Mouse (Mus musculus) E14TG2a.4 (cell line): ENCODE measurements around the gene Tnr.

Experiments
- H3K27me3 ChIP-seq: 2 replicates; pipeline ENCODE4 v1.6.1; 2014; ENCODE audit warnings: low read length, control low read depth; ENCODE audit not compliant: insufficient read depth
- H3K36me3 ChIP-seq: 2 replicates; pipeline ENCODE4 v1.6.1; 2014; ENCODE audit warnings: low read length, control low read depth; ENCODE audit not compliant: insufficient read depth
- H3K4me1 ChIP-seq: replicated peaks from 2 replicates; pipeline ENCODE4 v1.6.1; 2014; ENCODE audit warnings: low read depth, low read length, control low read depth
- H3K4me3 ChIP-seq: replicated peaks from 2 replicates; pipeline ENCODE4 v1.5.1; 2014; ENCODE audit warnings: mild to moderate bottlenecking, low read length
- H3K9me3 ChIP-seq: 2 replicates; pipeline ENCODE4 v1.6.1; 2014; ENCODE audit warnings: low read length, control low read depth
- CTCF ChIP-seq: conservative IDR thresholded peaks from 2 replicates; pipeline ENCODE4 v1.5.1; 2014; ENCODE audit warnings: low read length
- NANOG ChIP-seq: IDR thresholded peaks from 2 replicates; pipeline ENCODE4 v1.6.1; 2014; ENCODE audit warnings: borderline replicate concordance, low read length, mixed read lengths
- POU5F1 ChIP-seq: IDR thresholded peaks from 2 replicates; pipeline ENCODE4 v1.6.1; 2014; ENCODE audit warnings: low read length, borderline replicate concordance

Gene Tnr

DNA sequence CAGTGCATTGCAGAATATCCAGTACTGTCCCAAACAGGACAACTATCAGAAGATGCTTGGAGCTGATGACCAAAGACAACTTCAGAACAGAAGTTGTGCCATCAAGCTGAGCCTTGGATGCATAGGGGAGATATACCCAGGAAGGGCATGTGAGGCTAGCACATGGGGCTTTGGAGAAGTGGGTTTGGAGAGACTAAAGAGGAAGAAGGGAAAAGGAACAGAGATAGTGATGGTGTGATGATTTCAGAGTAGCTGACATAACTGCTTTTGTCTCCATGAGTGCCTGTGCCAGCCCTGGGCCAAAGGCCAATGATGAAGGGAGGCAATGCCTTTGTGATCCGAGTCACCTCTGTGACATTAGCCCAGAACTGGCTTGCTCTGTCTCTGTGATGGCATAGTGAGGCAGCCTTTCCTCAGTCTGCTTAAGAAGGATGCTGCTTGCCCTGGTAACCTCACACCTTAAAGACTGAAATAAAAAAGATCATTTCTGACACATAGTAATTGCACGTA, 220.2 kb downstream of the Tnr start:
- Histone ChIP-seq H3K27me3 (no peaks in the 10 kb centered on the region), H3K4me1 (no peaks in the 10 kb centered on the region), H3K36me3 (no peaks in the 10 kb centered on the region), H3K4me3 (no peak overlapping the region), H3K9me3 (no peaks in the 10 kb centered on the region)
- TF ChIP-seq POU5F1: no peak
- TF ChIP-seq NANOG: no peak
- TF ChIP-seq CTCF: no peak

DNA sequence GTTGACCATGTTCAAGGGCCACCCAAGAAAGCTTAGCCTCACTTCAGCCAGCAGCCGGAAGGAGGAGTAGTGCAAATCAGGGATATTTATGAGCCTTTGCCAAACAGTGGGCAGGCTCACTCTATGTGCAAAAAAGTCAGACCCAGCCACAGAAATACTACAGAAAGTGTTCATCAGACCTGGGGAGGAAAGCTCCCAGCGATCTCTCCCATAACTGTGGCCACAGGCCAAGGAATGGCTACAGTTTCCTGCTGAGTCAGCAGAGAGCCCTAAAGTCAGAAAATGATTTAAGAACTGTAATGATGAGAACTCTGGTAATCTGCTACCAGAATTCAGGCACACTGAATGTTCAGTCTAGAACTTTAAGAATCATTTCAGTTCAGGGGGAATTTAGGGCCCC, 221.7 kb downstream of the Tnr start:
- H3K36me3 ChIP-seq: no peaks in the 10 kb centered on the region
- no peak overlapping the region for H3K4me3 ChIP-seq
- no peaks in the 10 kb centered on the region for H3K4me1 ChIP-seq
- TF ChIP-seq CTCF (no peak), POU5F1 (no peak), NANOG (no peak)
- no peaks in the 10 kb centered on the region for H3K27me3 ChIP-seq
- no peaks in the 10 kb centered on the region for H3K9me3 ChIP-seq

- Histone ChIP-seq H3K27me3 (no peaks in the 10 kb centered on the region), H3K9me3 (no peaks in the 10 kb centered on the region), H3K4me3 (no peak overlapping the region), H3K36me3 (no peaks in the 10 kb centered on the region), H3K4me1 (no peaks in the 10 kb centered on the region)
- TF ChIP-seq CTCF: no peak
- TF ChIP-seq NANOG: no peak
- no peak for TF ChIP-seq POU5F1
These were observed 224.4 kb downstream of the Tnr start for GRCm38 (mm10) chr1:159747969-159748368.

- H3K4me1 ChIP-seq: no peaks in the 10 kb centered on the region
- no peaks in the 10 kb centered on the region for H3K36me3 ChIP-seq
- TF ChIP-seq CTCF: no peak
- no peak for TF ChIP-seq POU5F1
- no peak for TF ChIP-seq NANOG
- H3K4me3 ChIP-seq: no peak overlapping the region
- no peaks in the 10 kb centered on the region for H3K27me3 ChIP-seq
- H3K9me3 ChIP-seq: no peaks in the 10 kb centered on the region
These were observed 226.8 kb downstream of the Tnr start for GRCm38 (mm10) chr1:159750411-159750810.

DNA sequence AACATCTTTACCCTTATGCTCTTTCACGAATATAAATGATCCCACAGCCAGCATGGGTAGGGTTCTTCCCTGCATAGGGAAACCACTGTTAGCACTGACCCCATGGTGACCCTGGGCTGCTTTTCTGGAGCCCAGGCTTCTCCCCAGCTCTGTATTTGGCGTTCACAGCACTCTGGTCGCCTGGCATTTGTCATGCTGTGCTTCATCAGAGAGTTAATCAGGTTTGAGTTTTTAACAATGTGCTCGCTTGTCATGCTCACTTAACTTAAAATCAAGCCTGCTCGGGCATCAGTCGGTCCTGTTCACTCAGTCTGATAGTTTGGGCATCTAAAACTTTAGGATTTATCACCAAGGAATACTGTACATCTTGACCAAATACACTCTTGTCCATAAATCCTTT, 227.3 kb downstream of the Tnr start:
- Histone ChIP-seq H3K4me1 (no peaks in the 10 kb centered on the region), H3K9me3 (no peaks in the 10 kb centered on the region), H3K36me3 (no peaks in the 10 kb centered on the region), H3K27me3 (no peaks in the 10 kb centered on the region), H3K4me3 (no peak overlapping the region)
- TF ChIP-seq CTCF: no peak
- TF ChIP-seq POU5F1: no peak
- no peak for TF ChIP-seq NANOG

- Histone ChIP-seq H3K36me3 (no peaks in the 10 kb centered on the region), H3K4me3 (no peak overlapping the region), H3K4me1 (no peaks in the 10 kb centered on the region), H3K27me3 (0 out of 2 replicates have a peak, but pooled peaks cover 3% of the 10 kb centered on the region), H3K9me3 (no peaks in the 10 kb centered on the region)
- no peak for TF ChIP-seq POU5F1
- no peak for TF ChIP-seq CTCF
- TF ChIP-seq NANOG: no peak
These were observed 237.4 kb downstream of the Tnr start for GRCm38 (mm10) chr1:159760970-159761369.

GRCm38 (mm10) chr1:159763901-159764300, 240.3 kb downstream of the Tnr start:
- no peak overlapping the region for H3K4me3 ChIP-seq
- no peaks in the 10 kb centered on the region for H3K36me3 ChIP-seq
- H3K4me1 ChIP-seq: no peaks in the 10 kb centered on the region; the same call in 1 of the 2 replicates
- H3K9me3 ChIP-seq: no peaks in the 10 kb centered on the region
- TF ChIP-seq CTCF (no peak), NANOG (no peak), POU5F1 (no peak)
- 0 out of 2 replicates have a peak, but pooled peaks cover 3% of the 10 kb centered on the region for H3K27me3 ChIP-seq

DNA sequence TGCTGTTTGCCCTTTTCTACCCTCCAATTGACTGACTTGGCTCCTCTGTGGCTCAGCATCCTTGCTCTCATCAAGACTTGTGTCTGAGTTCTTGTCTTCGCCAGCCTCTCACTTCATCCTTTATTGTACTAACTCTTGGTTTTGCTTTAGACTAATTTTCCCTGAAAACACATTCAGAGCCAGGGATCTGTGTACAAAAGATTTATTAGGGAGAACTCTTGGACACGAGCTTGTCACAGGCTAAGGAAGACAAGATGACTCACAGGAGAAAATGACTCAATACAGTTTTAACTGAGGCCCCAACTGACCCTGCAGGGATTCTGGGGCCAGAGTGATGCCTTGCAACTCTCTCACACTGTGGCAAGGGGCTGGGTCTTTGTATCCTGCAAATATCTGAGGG, 241.3 kb downstream of the Tnr start:
- H3K4me1 ChIP-seq: no peaks in the 10 kb centered on the region; the same call in 1 of the 2 replicates

DNA sequence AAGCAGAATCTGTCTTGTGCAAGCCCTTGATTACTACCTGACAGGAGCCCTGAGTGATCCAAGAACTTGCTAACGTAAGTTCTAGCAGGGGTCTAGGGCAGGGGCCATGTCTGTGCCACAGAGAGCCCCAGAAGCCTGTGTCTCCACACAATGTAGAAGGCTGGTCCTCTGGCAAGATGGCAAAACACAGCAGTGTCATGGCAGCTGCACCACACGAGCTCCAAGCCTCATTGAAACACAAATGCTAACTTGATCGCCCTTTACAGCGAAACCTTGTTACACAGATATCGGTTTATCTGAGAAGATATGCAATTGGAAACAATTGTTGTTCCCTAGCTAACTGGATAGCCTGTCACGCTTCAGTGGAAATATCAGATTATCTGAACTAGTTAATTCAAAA, 246.4 kb downstream of the Tnr start:
- Histone ChIP-seq H3K9me3 (no peaks in the 10 kb centered on the region), H3K27me3 (no peaks in the 10 kb centered on the region), H3K36me3 (no peaks in the 10 kb centered on the region), H3K4me3 (no peak overlapping the region), H3K4me1 (no peaks in the 10 kb centered on the region; the same call in 1 of the 2 replicates)
- no peak for TF ChIP-seq NANOG
- TF ChIP-seq CTCF: no peak
- TF ChIP-seq POU5F1: no peak

More for the DNA sequence above, 241.3 kb downstream of the Tnr start:
- Histone ChIP-seq H3K36me3 (no peaks in the 10 kb centered on the region), H3K9me3 (no peaks in the 10 kb centered on the region), H3K27me3 (0 out of 2 replicates have a peak, but pooled peaks cover 3% of the 10 kb centered on the region), H3K4me3 (no peak overlapping the region)
- TF ChIP-seq NANOG (no peak), POU5F1 (no peak), CTCF (no peak)
